Mouse (Mus musculus) G1E (cell line): Measurements from ENCODE around the gene Itpk1. TPM values are rescaled to one million over a fixed set of nuclear protein-coding genes. Genes with fewer than 3 reads are reported as not detected.

Source experiments
- ATAC-seq: 2 replicates; pipeline ENCODE4 v1.8.0; 2016; ENCODE audit warnings: mild to moderate bottlenecking; ENCODE audit not compliant: insufficient number of reproducible peaks, poor library complexity, low FRiP score, severe bottlenecking; ENCODE audit errors: extremely low read depth
- DNase-seq: peaks from one replicate; pipeline ENCODE4 v3.0.0; 2012; ENCODE audit warnings: low spot score
- H3K27me3 ChIP-seq: 2 replicates; pipeline ENCODE4 v1.6.1; 2012; ENCODE audit warnings: mild to moderate bottlenecking, low read length, inconsistent platforms; ENCODE audit not compliant: insufficient read depth
- H3K36me3 ChIP-seq: replicated peaks from 2 replicates; pipeline ENCODE3; 2012; ENCODE audit warnings: mild to moderate bottlenecking, inconsistent platforms
- H3K4me1 ChIP-seq: 2 replicates; pipeline ENCODE4 v1.6.1; 2012; ENCODE audit warnings: low read depth, low read length, inconsistent platforms, mixed read lengths; ENCODE audit not compliant: insufficient read depth
- H3K4me3 ChIP-seq: 2 replicates; pipeline ENCODE4 v1.5.1; 2012; ENCODE audit warnings: low read depth, mild to moderate bottlenecking, inconsistent platforms, low read length, moderate library complexity, mixed read lengths
- H3K9me3 ChIP-seq: replicated peaks from 2 replicates; pipeline ENCODE4 v1.6.1; 2012; ENCODE audit warnings: inconsistent platforms
- CTCF ChIP-seq: IDR thresholded peaks from 2 replicates; pipeline ENCODE4 v1.5.1; 2012; ENCODE audit warnings: low read depth, low read length, inconsistent platforms, mixed read lengths
- GATA1 ChIP-seq: IDR thresholded peaks from 2 replicates; pipeline ENCODE4 v1.6.1; 2012; ENCODE audit warnings: borderline replicate concordance, low read length, inconsistent platforms, mixed read lengths
- GATA2 ChIP-seq: IDR thresholded peaks from 2 replicates; pipeline ENCODE4 v1.6.1; 2012; ENCODE audit warnings: low read depth, low read length, inconsistent platforms, borderline replicate concordance
- POLR2AphosphoS5 ChIP-seq: IDR thresholded peaks from 2 replicates; pipeline ENCODE4 v1.6.1; 2012; ENCODE audit warnings: low read depth, low read length, inconsistent platforms; ENCODE audit not compliant: insufficient replicate concordance
- TAL1 ChIP-seq: conservative IDR thresholded peaks from 2 replicates; pipeline ENCODE4 v1.6.1; 2012; ENCODE audit warnings: low read depth, low read length, inconsistent platforms, mixed read lengths
- polyA plus RNA-seq: library from polyadenylated mRNA; stranded (reverse); fragments of >175 nt; gene quantifications from 2 replicates; pipeline ENCODE4 v1.2.3, GENCODE M21; 2012
- total RNA-seq, 2 experiments: library from RNA; stranded (forward) in 1 of 2; stranded (reverse) in 1 of 2; fragments of 200-1000 nt in 1 of 2; fragments of >200 nt in 1 of 2; fragmentation: Nextera tagmentation in 1 of 2; gene quantifications; 2 replicates each; pipeline ENCODE4 v1.2.3; 2014 to 2017

Gene Itpk1
- total and polyA plus RNA-seq, 3 experiments = 2.5 to 6.4 (median 2.7) TPM

DNA sequence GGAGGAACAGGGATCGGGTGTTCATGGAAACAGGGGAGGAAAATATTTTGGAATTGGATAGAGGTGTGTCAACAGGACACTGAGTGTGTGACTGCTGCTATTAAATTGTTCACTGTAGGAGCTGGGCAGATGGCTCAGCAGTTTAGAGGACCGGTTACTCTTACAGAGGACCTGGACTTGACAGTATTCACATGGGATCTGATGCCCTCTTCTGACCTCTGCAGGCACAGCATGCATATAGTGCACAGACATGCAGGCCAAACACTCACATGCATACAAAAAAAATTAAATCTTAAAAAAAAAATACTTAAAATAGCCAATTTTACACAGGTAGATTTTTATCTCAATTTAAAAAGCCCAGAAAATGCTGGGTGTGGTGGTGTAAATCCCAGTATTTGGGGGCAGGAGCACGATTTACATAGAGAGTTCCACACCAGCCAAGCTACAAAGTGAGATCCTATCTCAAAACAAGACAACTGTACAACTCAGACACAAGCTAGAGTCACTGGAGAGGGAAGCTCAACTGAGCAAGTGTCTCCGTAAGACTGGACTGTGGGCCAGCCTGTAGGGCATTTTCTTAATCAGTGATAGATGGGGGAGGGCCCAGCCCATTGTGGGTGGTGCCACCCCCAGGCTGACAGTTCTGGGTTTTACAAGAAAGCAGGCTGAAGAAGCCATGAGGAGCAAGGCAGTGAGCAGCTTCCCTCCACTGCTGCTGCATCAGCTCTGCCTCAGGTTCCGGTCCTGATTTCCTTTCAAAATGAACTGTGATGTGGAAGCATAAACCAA, 129.0 kb downstream of the Itpk1 start:
- ATAC-seq = no peak
- DNase-seq = no peak
- Histone ChIP-seq H3K4me3 (no peak overlapping the region), H3K27me3 (no peaks in the 10 kb centered on the region), H3K9me3 (no peaks in the 10 kb centered on the region), H3K36me3 (peaks cover 44% of the 10 kb centered on the region), H3K4me1 (no peaks in the 10 kb centered on the region)
- TF ChIP-seq CTCF (no peak), GATA1 (no peak), GATA2 (no peak), POLR2AphosphoS5 (no peak), TAL1 (no peak)

DNA sequence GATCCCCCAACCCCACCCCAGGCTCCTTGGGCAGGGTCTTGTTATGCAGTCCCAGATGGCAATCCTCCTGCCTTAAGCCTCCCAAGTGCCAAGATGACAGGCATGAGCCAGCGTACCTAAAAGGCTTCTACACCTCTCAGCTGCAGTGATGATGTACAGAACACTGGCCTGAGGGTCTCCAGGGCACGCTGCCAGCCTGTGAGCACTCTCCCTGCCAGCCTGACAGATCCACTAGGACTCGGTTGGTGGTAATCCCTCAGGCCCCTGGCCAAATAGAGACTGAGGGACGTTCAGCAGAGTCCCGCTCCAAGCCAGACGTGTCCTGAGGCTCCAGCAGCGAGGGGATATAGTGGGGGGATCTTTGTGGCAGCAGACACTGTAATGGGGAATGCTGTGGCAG, 131.7 kb downstream of the Itpk1 start:
- no peak for ATAC-seq

DNA sequence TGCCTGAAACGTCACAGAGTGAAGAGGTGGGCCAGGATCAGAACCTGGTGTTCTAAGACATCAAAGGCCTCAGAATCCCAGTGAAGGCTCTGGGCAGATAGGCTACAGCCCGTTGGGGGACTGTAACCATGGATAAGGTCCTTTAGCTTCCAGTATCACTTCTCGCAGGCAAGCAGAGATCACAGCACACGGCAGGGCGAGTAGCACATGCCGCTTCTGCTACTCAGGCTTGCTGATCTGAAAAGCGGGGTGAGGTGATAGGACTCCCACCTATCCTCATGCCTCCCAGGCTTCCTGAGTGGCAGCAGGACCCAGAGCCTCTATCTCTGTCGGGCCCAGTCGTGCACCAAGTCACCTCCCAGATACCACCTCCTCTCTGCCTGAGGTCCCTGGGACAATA, 133.1 kb downstream of the Itpk1 start:
- no peak for ATAC-seq
- Histone ChIP-seq H3K4me1 (no peaks in the 10 kb centered on the region; the same call in 1 of the 2 replicates), H3K27me3 (no peaks in the 10 kb centered on the region; the same call in 1 of the 2 replicates), H3K36me3 (peaks cover 24% of the 10 kb centered on the region), H3K9me3 (no peaks in the 10 kb centered on the region), H3K4me3 (no peak overlapping the region)
- no peak for DNase-seq
- TF ChIP-seq CTCF (no peak), POLR2AphosphoS5 (no peak), GATA2 (no peak), TAL1 (no peak), GATA1 (no peak)

More for the DNA sequence above, 131.7 kb downstream of the Itpk1 start:
- H3K27me3 ChIP-seq = no peaks in the 10 kb centered on the region; the same call in 1 of the 2 replicates
- H3K9me3 ChIP-seq = no peaks in the 10 kb centered on the region
- no peak for TF ChIP-seq GATA2
- TF ChIP-seq POLR2AphosphoS5 = no peak
- TF ChIP-seq GATA1 = no peak
- TF ChIP-seq TAL1 = no peak
- no peak for TF ChIP-seq CTCF
- DNase-seq = no peak
- no peaks in the 10 kb centered on the region; the same call in 1 of the 2 replicates for H3K4me1 ChIP-seq
- peaks cover 36% of the 10 kb centered on the region for H3K36me3 ChIP-seq
- H3K4me3 ChIP-seq = no peak overlapping the region

DNA sequence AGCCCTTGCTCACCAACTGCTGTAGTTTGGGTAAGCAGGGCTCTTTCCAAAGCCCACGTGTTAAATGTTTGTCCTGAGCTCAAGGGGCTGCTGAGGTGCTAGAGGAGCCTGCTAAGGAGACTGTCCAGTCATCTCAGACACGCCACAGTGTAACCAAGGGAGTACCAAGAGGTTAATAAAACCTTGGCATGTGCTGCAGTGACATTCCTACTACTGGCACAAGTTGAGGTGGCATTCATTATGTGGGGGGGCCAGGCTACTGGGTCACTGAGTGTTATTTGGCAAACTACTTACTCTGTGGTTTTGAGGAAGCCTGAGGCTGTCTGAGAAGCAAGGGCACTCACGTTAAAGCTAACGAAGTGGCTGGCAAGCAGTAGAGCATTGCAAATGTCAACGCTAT, 134.0 kb downstream of the Itpk1 start:
- no peak for TF ChIP-seq TAL1
- no peak for TF ChIP-seq CTCF
- TF ChIP-seq GATA1 = no peak
- TF ChIP-seq POLR2AphosphoS5 = no peak
- no peak for TF ChIP-seq GATA2
- no peak overlapping the region for H3K4me3 ChIP-seq
- ATAC-seq (no peak), DNase-seq (no peak)
- H3K9me3 ChIP-seq = no peaks in the 10 kb centered on the region
- H3K4me1 ChIP-seq = no peaks in the 10 kb centered on the region; the same call in 1 of the 2 replicates
- H3K36me3 ChIP-seq = peaks cover 22% of the 10 kb centered on the region
- H3K27me3 ChIP-seq = no peaks in the 10 kb centered on the region; the same call in 1 of the 2 replicates

DNA sequence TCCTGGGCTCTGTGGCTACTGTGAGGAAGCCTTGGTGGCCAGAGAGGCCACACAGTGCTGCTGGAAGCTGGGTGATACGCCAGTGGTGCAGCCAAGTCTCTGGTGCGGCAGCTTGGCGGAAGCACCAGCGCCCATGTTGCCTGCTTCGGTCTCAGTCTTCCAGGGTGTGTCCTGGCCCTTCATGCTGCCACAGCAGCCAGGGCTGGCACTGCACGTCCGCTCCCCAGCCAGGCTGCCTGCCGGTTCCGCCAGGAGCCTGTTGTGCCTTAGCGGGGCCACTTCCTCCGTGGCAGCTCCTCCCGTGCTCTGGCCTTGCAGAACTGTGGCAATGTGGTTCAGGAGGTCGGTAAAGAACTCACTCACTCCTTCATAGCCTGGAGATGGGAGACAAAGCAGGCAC, 134.6 kb downstream of the Itpk1 start:
- TF ChIP-seq GATA1 (no peak), POLR2AphosphoS5 (no peak), GATA2 (no peak), TAL1 (no peak), CTCF (no peak)
- H3K27me3 ChIP-seq = no peaks in the 10 kb centered on the region; the same call in 1 of the 2 replicates
- DNase-seq (no peak), ATAC-seq (no peak)
- H3K4me1 ChIP-seq = no peaks in the 10 kb centered on the region; the same call in 1 of the 2 replicates
- peaks cover 22% of the 10 kb centered on the region for H3K36me3 ChIP-seq
- no peaks in the 10 kb centered on the region for H3K9me3 ChIP-seq
- no peak overlapping the region for H3K4me3 ChIP-seq

DNA sequence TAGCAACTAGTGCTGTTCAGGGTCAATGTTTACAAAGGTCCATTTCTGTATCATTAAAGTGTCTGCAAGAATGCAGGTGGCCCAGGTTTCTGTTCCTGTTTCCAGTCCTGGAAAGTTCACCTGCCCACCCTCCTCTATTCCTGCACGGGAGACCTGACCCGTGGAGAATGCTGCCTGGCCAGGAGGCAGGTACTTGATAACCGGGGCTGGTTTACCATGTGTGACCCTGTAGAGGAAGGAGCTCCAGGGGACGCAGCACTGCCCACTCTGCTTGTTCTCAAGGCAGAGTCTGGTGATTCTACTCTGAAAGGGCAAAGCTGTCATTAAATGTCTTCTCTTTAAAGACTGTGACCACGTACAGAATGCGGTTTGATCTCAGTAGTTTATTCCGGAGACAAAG, 136.5 kb downstream of the Itpk1 start:
- ATAC-seq = no peak
- no peaks in the 10 kb centered on the region; the same call in 1 of the 2 replicates for H3K4me1 ChIP-seq

More for the DNA sequence above, 136.5 kb downstream of the Itpk1 start:
- no peak for DNase-seq
- no peaks in the 10 kb centered on the region; the same call in 1 of the 2 replicates for H3K27me3 ChIP-seq
- H3K9me3 ChIP-seq = no peaks in the 10 kb centered on the region
- no peak overlapping the region for H3K4me3 ChIP-seq
- TF ChIP-seq TAL1 = no peak
- no peak for TF ChIP-seq CTCF
- TF ChIP-seq GATA1 = no peak
- no peak for TF ChIP-seq POLR2AphosphoS5
- TF ChIP-seq GATA2 = no peak
- H3K36me3 ChIP-seq = peaks cover 9% of the 10 kb centered on the region
